Mouse (Mus musculus): ENCODE results near the gene C77080. TPM values are rescaled to one million over a fixed set of nuclear protein-coding genes. Genes with fewer than 3 reads are reported as not detected.

The C77080 gene
- total RNA-seq, 2 experiments from 2014 or later, result 3.5 to 3.6 TPM

Small RNAs within 50 kb of the gene (microRNA-seq; reads per million reads assigned to microRNA genes)
- 0 reads per million in 2 experiments for gene Gm22994 (ENCODE audit: borderline number of aligned reads in 2 of 2)

Other genes starting within 250 kb of the C77080 start
- gene Rnf19b, start 203.1 kb downstream of the C77080 start, total RNA-seq (2021), result 10 to 100 TPM; 24.3 to 27.2 TPM
- not detected for gene Tmem54, start 155.9 kb downstream of the C77080 start, total RNA-seq (2021)
- not detected for gene Hpca, start 139.4 kb downstream of the C77080 start, total RNA-seq (2021)
- gene Fndc5, start 124.4 kb downstream of the C77080 start, total RNA-seq (2021), result 100 to 1,000 TPM; 324 to 341 TPM
- 10 to 100 TPM; 11.3 to 15.7 TPM for gene S100pbp, start 71.7 kb downstream of the C77080 start, total RNA-seq (2021)
- 10 to 100 TPM; 26.3 to 31.0 TPM for gene Yars, start 71.6 kb downstream of the C77080 start, total RNA-seq (2021)
- 10 to 100 TPM; 15.8 to 17.1 TPM for gene Sync, start 26.2 kb upstream of the C77080 start, total RNA-seq (2021)
- 10 to 100 TPM; 70.5 to 80.8 TPM for gene Rbbp4, start 74.0 kb upstream of the C77080 start, total RNA-seq (2021)
- gene Zbtb8os, start 74.3 kb upstream of the C77080 start, total RNA-seq (2021), result 10 to 100 TPM; 22.9 to 27.1 TPM
- 1 to 10 TPM; 3.3 to 4.1 TPM for gene Zbtb8a, start 116.7 kb upstream of the C77080 start, total RNA-seq (2021)
- gene Zbtb8b, start 179.4 kb upstream of the C77080 start, total RNA-seq (2021), result not detected
- 10 to 100 TPM; 50.3 to 53.8 TPM for gene Bsdc1, start 200.2 kb upstream of the C77080 start, total RNA-seq (2021)
- not detected for gene Tssk3, start 229.6 kb upstream of the C77080 start, total RNA-seq (2021)
- not detected for gene Fam229a, start 229.8 kb upstream of the C77080 start, total RNA-seq (2021)

Data from heart, postnatal 36 days (tissue).